Mouse (Mus musculus) small intestine, adult 2 months (tissue): Measurements from ENCODE around the gene Desi2.

Experiments used
- CTCF ChIP-seq: fragments of 200-500 bp; IDR thresholded peaks from 2 replicates; pipeline ENCODE4 v1.5.1; 2012; ENCODE audit warnings: low read depth, mild to moderate bottlenecking, control low read depth, inconsistent platforms, low read length, moderate library complexity, mixed read lengths; ENCODE audit not compliant: insufficient replicate concordance, insufficient read length; ENCODE audit errors: extremely low read depth
- POLR2A ChIP-seq: fragments of 200-500 bp; IDR thresholded peaks from 2 replicates; pipeline ENCODE4 v1.6.1; 2012; ENCODE audit warnings: low read depth, mild to moderate bottlenecking, control low read depth, inconsistent platforms, low read length, moderate library complexity

DNA sequence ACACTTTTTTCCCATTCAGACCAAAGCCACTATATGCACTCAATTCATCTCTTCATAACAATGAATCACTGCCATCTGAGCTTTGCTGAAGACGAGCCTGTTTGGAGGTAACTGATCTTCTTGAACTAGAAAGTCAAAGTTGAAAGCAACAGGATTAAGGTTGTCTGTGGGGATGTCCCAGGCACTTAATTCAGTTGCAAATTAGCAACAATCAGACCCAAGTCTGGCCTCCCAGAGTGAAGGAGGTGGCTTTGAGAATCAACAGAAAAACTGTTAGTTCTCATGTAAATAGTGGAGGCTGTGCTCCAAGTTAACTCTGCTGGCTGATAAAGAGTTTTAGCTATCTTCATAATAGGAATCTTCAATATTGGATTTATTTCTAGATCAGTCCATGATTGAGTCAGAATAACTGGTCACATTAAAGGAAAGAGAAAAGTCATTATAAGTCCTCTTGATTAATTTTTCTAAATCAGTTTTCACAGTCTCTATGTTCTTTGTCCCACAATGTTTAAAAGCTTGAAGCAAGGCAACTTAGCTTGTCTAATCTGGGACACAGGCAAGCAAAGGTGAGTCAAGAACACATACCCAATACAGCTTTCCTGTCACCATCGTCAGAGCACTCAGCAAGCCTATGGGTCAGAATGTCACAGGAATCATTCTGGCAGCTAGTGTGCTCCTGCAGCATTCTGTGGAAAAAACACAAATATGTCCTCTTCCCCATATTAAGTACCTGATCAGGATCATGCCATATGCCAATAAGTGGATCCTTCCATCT, 96.9 kb downstream of the Desi2 start:
- no peak for TF ChIP-seq CTCF
- TF ChIP-seq POLR2A: no peak
